ENCODE assay signal across 9 mouse cellular contexts in the genomic region with DNA sequence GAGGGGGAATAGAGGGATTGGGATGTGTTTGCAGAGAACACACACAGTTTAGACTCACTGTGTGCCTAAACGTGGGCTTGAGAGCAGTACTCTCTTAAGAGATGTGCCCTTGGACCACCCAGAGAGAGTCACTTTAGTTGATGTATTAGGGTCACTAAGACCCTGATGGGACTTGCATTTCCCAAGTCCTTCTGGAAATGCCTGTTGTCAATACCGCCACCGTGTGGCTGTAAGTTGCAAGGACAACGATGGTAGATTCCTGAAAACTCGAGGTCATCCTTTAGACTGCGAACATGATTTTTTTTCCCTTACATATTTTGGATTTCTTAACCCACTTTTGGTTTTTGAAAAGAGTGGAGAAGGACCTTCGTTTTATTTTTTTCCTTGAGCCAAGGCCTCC. TPM values are rescaled to one million over a fixed set of nuclear protein-coding genes. Genes with fewer than 3 reads are reported as not detected.
A peak's percentile ranks its signal among the peaks of the same experiment; 100 is the strongest.
DNase-seq lines count a peak whose midpoint lies in the region; ATAC-seq and TF ChIP-seq lines count a peak whose summit lies in the region.
"Had no signal": no experiment of that assay in that cellular context is flagged by ENCODE, and none has a peak within 500 bp of the region (broad histone marks: within the 10 kb centered on the region; RNA-seq: fewer than 3 reads in every experiment).

No protein-coding gene starts in this region.

- H3K27ac ChIP-seq in heart, embryonic 16.5 days (ENCODE audit: low read length), result no peak overlapping the region

- TF ChIP-seq POLR2A in lung, adult 2 months (IDR thresholded peaks at IDR 0.05; ENCODE audit: borderline replicate concordance, extremely low read depth, low read depth, low read length), result no peak

- H3K9me3 ChIP-seq in heart, embryonic 16.5 days (replicated peaks; ENCODE audit: control insufficient read depth, low read length), result no peaks in the 10 kb centered on the region

- ATAC-seq in heart, embryonic 16.5 days (replicated peaks; ENCODE audit: extremely low read depth, insufficient read depth, low FRiP score), result no peak

- peaks cover 9% of the 10 kb centered on the region for H3K79me2 ChIP-seq in C2C12 (ENCODE audit: control insufficient read depth, insufficient read depth)

- peak; percentile 38 for TF ChIP-seq CTCF in C2C12 (IDR thresholded peaks at IDR 0.05; ENCODE audit: control insufficient read depth, insufficient read depth, insufficient read length)
- peak; percentile 57; the same call in 1 of the 2 replicates for TF ChIP-seq CTCF in lung, adult 2 months (IDR thresholded peaks at IDR 0.05; ENCODE audit: insufficient read depth, low read length)

- whole genome bisulfite sequencing in heart, embryonic 16.5 days, result 2% methylated on average over 7 of the region's 7 CpGs
- WGBS in large intestine, adult 2 months, result under 1% methylated on average over 7 of the region's 7 CpGs
- 2% methylated on average over 7 of the region's 7 CpGs for WGBS in lung, adult 2 months

- H3K36me3 ChIP-seq in C2C12 (ENCODE audit: control insufficient read depth, insufficient read depth), result no peaks in the 10 kb centered on the region
- H3K36me3 ChIP-seq in heart, embryonic 16.5 days (ENCODE audit: control insufficient read depth, insufficient read depth), result no peaks in the 10 kb centered on the region

- no peaks in the 10 kb centered on the region for H3K27me3 ChIP-seq in C2C12 (ENCODE audit: control insufficient read depth, insufficient read depth, insufficient read length)
- H3K27me3 ChIP-seq in heart, embryonic 16.5 days (ENCODE audit: control insufficient read depth, insufficient read depth, low read length), result no peaks in the 10 kb centered on the region

- peak; percentile 46 to 60 for DNase-seq in adrenal gland, adult 18-20 months (ENCODE audit: low spot score in 2 of 2)
- peak; percentile 70 for DNase-seq in embryo, embryonic 11.5 days (ENCODE audit: low read depth, low spot score)
- DNase-seq in large intestine, adult 2 months (ENCODE audit: low read depth, low spot score), result peak; percentile 50
- DNase-seq in lung, adult 2 months, result peak; percentile 47
- DNase-seq in retina, postnatal 1 day, result peak; percentile 89
- DNase-seq in thymus, postnatal 4 days, result peak; percentile 60

- H3K4me3 ChIP-seq in C2C12 (ENCODE audit: insufficient read depth, poor library complexity, severe bottlenecking), result no peak overlapping the region
- no peak overlapping the region; the same call in 1 of the 2 replicates for H3K4me3 ChIP-seq in heart, embryonic 16.5 days (ENCODE audit: low read length)
- no peak overlapping the region for H3K4me3 ChIP-seq in lung, adult 2 months (replicated peaks; ENCODE audit: extremely low read depth, low read depth, low read length)

- no peak overlapping the region for H3K9ac ChIP-seq in heart, embryonic 16.5 days (ENCODE audit: low read length)

- H3ac ChIP-seq in C2C12 (ENCODE audit: control insufficient read depth, insufficient read length, low read depth), result no peak overlapping the region

- no peaks in the 10 kb centered on the region for H3K79me3 ChIP-seq in C2C12 (ENCODE audit: low read depth)

- peak overlapping the region; percentile 89 for H3K4me2 ChIP-seq in heart, embryonic 16.5 days (ENCODE audit: low read depth, low read length)

- peaks cover 8% of the 10 kb centered on the region for H3K4me1 ChIP-seq in heart, embryonic 16.5 days (ENCODE audit: control insufficient read depth, insufficient read depth, low read length)
- peaks cover 2% of the 10 kb centered on the region; the same call in 1 of the 2 replicates for H3K4me1 ChIP-seq in lung, adult 2 months (ENCODE audit: control insufficient read depth, insufficient read depth, low read length)

TF ChIP-seq in C2C12, 6 proteins besides CTCF, POLR2A, EP300 and RAD21:
- TF ChIP-seq MAX (IDR thresholded peaks at IDR 0.05) (no peak), FOSL1 (IDR thresholded peaks at IDR 0.05; ENCODE audit: insufficient read depth, low read length, poor library complexity, severe bottlenecking) (no peak), MYOD1 (IDR thresholded peaks at IDR 0.05; ENCODE audit: control insufficient read depth, insufficient read length, low read depth) (no peak), USF1 (IDR thresholded peaks at IDR 0.05; ENCODE audit: low read depth) (no peak), CEBPB (IDR thresholded peaks at IDR 0.05; ENCODE audit: low read depth) (no peak), MYOG (IDR thresholded peaks at IDR 0.05; ENCODE audit: control insufficient read depth, extremely low read depth, insufficient read length) (no peak)

RNA-seq across cellular contexts. Expression of a gene that starts 1.1 kb away (rescaled TPM):
- polyA plus RNA-seq in C2C12 (2012; fragmentation: generic; extraction: Trizol), result 2.1 TPM
- total RNA-seq in adrenal gland, adult 18-20 months (2021), result 1 to 10 TPM; 5.8 to 8.3 TPM
- 23.9 and 25.2 TPM in 2 replicates for polyA plus RNA-seq in heart, embryonic 16.5 days (2015; fragmentation: Nextera tagmentation; extraction: Ambion mirVana)
- polyA plus RNA-seq in large intestine, adult 2 months (2012; rRNA removed), result 2.0 and 2.2 TPM in 2 replicates
- 2.7 and 5.2 TPM in 2 replicates for polyA plus RNA-seq in lung, adult 2 months (2012; rRNA removed)

RNA-seq across cellular contexts. Expression of a gene that starts 5.0 kb away (rescaled TPM):
- polyA plus RNA-seq in C2C12 (2012; fragmentation: generic; extraction: Trizol), result not detected
- total RNA-seq in adrenal gland, adult 18-20 months (2021), result not detected
- not detected in 2 replicates for polyA plus RNA-seq in heart, embryonic 16.5 days (2015; fragmentation: Nextera tagmentation; extraction: Ambion mirVana)
- not detected in 2 replicates for polyA plus RNA-seq in large intestine, adult 2 months (2012; rRNA removed)
- not detected in 2 replicates for polyA plus RNA-seq in lung, adult 2 months (2012; rRNA removed)
- total RNA-seq: left cerebral cortex, adult 8-10 months had no signal
